Mouse (Mus musculus) layer of hippocampus, adult 2 months (tissue): ENCODE data around the gene Dysf. TPM values are rescaled to one million over a fixed set of nuclear protein-coding genes. Genes with fewer than 3 reads are reported as not detected.

ENCODE experiments used
- DNase-seq, 2 experiments: peaks; one replicate each; pipeline ENCODE4 v3.0.0; 2022; ENCODE audit warnings: low spot score in 2 of 2
- H3K27ac ChIP-seq: fragments of 200-600 bp; 2 replicates; pipeline ENCODE4 v1.8.1; 2022
- H3K4me3 ChIP-seq: fragments of 200-600 bp; 2 replicates; pipeline ENCODE4 v1.8.1; 2022; ENCODE audit warnings: mild to moderate bottlenecking
- CTCF ChIP-seq: fragments of 200-600 bp; conservative IDR thresholded peaks from 2 replicates; pipeline ENCODE4 v1.8.1; 2022; ENCODE audit warnings: antibody characterized with exemption, mild to moderate bottlenecking, moderate library complexity
- total RNA-seq, 2 experiments: library from RNA; stranded (reverse); gene quantifications; 2 replicates each; pipeline ENCODE4 v1.2.3; 2021

The Dysf gene
- total RNA-seq, 2 experiments from 2014 or later, result 1.6 to 3.6 TPM

DNA sequence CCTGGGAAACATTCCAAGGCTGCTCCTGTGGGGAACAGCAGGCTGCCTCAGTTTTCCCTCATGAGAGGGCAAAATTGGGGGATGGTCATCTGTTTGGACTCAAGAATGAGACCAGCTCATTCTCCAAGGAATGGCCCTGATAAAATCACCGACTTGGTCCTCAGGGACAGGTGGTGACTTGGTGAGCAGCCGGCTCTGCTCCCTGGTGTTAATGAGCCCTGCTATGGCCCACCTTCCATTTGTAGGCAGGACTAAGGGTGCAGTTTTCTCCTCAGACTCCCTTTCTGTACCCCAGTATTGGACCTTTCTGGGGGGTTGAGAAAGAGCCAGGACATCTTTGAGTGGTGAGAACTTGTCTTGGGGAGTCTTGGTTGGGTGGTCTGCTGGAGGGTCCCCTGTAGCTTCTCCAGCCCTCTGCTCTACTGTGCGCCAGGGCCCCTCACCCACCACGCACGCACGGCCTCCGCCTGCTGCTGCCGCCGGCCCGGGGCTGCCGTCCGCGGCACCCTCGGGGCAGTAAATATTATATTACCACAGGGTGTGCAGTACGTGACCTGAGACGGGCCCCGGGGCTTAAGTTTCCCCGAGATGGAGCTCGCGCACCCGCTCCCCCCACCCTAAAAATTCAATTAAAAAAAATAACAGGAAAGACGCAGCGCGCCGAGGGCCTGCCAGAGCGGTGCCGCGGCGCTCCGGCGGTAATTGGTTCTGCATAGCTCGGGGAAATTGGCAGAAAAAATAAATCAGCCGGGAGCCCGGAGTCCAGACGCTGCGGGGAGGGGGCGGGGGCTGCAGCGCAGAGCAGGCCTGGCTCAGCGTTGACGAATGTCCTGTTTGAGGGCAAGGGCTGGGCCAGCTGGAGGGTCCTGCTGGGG is 97.0 kb downstream of the Dysf start:
- Histone ChIP-seq H3K4me3 (peak overlapping the region; percentile 58), H3K27ac (peak overlapping the region; percentile 71)
- DNase-seq, result peak; percentile 42 to 49
- peak; percentile 34; the same call in 1 of the 2 replicates for TF ChIP-seq CTCF

GRCm38 (mm10) chr6:84106082-84106481 is 97.7 kb downstream of the Dysf start:
- TF ChIP-seq CTCF, result no peak
- H3K27ac ChIP-seq, result peak overlapping the region; percentile 71; the same call in 1 of the 2 replicates
- DNase-seq, result no peak
- peak overlapping the region; percentile 58 for H3K4me3 ChIP-seq

- no peak overlapping the region for H3K4me3 ChIP-seq
- H3K27ac ChIP-seq, result no peak overlapping the region
- no peak for TF ChIP-seq CTCF
- DNase-seq, result no peak
These were observed 102.0 kb downstream of the Dysf start for GRCm38 (mm10) chr6:84110377-84110776.

GRCm38 (mm10) chr6:84111106-84111505 is 102.7 kb downstream of the Dysf start:
- H3K4me3 ChIP-seq, result no peak overlapping the region
- H3K27ac ChIP-seq, result no peak overlapping the region
- no peak for TF ChIP-seq CTCF
- DNase-seq, result no peak

DNA sequence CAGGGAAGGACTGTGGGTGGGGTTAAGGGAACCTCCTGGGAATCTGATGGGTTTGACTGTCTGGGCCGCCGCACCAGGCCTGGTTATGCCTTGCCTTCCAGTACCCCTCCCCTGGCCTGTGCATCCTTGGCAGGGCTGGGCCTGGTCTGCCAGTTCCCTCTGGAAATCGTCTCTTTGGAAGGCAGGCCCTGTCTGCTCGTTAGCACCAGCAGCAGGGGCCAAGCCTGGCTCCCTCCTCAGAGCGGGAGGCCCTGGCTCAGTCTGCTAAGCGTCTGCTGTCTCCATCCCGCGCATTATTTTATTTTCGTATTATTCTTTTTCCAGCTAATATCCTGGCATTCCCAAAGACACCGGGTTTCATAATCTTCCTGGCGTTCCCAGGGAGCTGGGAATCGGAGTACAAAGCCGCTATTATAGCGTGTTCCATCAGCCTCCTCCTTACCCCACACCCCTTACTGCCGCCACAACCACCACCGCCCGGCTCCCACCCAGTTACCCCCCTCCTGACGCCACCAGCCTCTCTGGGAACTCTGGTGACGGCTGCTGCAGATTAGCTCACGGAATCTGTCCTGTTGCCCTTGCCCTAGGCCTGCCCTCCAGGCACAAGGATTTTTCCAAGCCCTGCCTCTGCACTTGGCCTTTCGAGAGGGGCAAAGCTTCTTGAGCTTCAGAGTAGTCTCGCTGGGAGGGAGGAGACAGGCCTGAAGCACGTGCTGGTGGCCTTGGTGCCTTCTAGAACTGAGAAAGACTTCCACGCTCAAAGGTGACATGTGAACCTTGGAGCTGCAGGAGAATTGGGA is 111.5 kb downstream of the Dysf start:
- H3K4me3 ChIP-seq, result no peak overlapping the region
- DNase-seq, result peak; percentile 36 to 46
- no peak for TF ChIP-seq CTCF

DNA sequence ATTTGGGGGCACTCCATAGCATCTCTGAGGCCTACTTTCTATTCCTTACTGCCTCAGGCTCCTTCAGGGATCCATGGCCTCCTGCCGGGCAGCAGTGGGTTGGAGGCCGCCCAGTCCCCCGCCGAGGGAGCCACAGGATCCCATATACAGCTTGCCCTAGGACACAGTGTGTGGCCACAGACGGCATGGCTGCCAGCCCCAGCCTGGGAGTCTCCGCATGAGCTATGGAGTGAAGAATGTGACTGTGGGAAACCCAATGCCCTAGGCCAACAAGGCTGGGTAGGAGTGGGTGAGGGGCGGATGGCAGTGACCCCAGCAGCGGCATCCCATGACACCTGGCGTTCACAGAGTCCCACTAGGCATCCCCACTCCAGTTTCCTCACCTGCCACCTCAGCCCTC is 116.2 kb downstream of the Dysf start:
- Histone ChIP-seq H3K27ac (no peak overlapping the region), H3K4me3 (no peak overlapping the region)
- TF ChIP-seq CTCF, result no peak
- no peak for DNase-seq

More for the DNA sequence above, 111.5 kb downstream of the Dysf start:
- H3K27ac ChIP-seq, result peak overlapping the region; percentile 29

GRCm38 (mm10) chr6:84125101-84125500 is 116.7 kb downstream of the Dysf start:
- DNase-seq, result no peak
- Histone ChIP-seq H3K27ac (no peak overlapping the region), H3K4me3 (no peak overlapping the region)
- no peak for TF ChIP-seq CTCF

DNA sequence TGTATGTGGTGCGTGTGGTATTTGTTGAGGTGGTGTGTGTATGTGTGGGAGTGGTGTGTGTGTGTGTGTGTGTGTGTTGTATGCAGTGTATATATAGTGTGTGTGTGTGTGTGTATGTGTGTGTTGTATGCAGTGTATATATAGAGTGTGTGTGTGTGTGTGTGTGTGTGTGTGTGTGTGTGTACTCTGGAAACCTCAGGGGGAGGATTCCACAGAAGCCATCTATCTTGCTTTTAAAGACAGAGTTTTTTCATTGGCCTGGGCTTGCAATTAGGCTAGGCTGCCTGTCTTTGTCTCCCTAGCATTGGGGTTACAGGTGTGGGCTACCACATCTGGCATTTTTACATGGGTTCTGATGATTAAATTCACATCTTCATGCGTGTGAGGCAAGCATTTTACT is 119.8 kb downstream of the Dysf start:
- TF ChIP-seq CTCF, result no peak
- Histone ChIP-seq H3K27ac (no peak overlapping the region), H3K4me3 (no peak overlapping the region)
- DNase-seq, result no peak

- no peak for DNase-seq
- H3K4me3 ChIP-seq, result no peak overlapping the region
- no peak for TF ChIP-seq CTCF
- no peak overlapping the region for H3K27ac ChIP-seq
These were observed 122.5 kb downstream of the Dysf start for GRCm38 (mm10) chr6:84130867-84131266.

GRCm38 (mm10) chr6:84131539-84131938 is 123.1 kb downstream of the Dysf start:
- no peak for TF ChIP-seq CTCF
- no peak overlapping the region for H3K4me3 ChIP-seq
- H3K27ac ChIP-seq, result peak overlapping the region; percentile 55
- no peak for DNase-seq

GRCm38 (mm10) chr6:84133053-84133452 is 124.7 kb downstream of the Dysf start:
- TF ChIP-seq CTCF, result no peak
- DNase-seq, result no peak
- Histone ChIP-seq H3K27ac (no peak overlapping the region), H3K4me3 (no peak overlapping the region)

- no peak for TF ChIP-seq CTCF
- no peak for DNase-seq
- H3K4me3 ChIP-seq, result no peak overlapping the region
- peak overlapping the region; percentile 58; the same call in 1 of the 2 replicates for H3K27ac ChIP-seq
These were observed 125.8 kb downstream of the Dysf start for GRCm38 (mm10) chr6:84133996-84134721.
